Mouse (Mus musculus) neural tube, embryonic 13.5 days (tissue): Measurements from ENCODE around the gene Pygb. TPM values are rescaled to one million over a fixed set of nuclear protein-coding genes. Genes with fewer than 3 reads are reported as not detected.

Experiments
- polyA plus RNA-seq: library from polyadenylated mRNA; unstranded; fragments of >200 nt; fragmentation: Nextera tagmentation; extraction: Ambion mirVana; gene quantifications from 2 replicates; pipeline ENCODE4 v1.2.1, GENCODE M21; 2015

Gene Pygb
- polyA plus RNA-seq, 1 experiment from 2014 or later: 101 TPM

Other genes starting within 250 kb of the Pygb start
- gene Cst7, start 216.3 kb upstream of the Pygb start, polyA plus RNA-seq: 0.53 TPM in 1 of 2 replicates, not detected in the other
- gene Apmap, start 178.2 kb upstream of the Pygb start, polyA plus RNA-seq: 44.5 and 46.2 TPM in 2 replicates
- gene Acss1, start 118.2 kb upstream of the Pygb start, polyA plus RNA-seq: 17.7 and 18.4 TPM in 2 replicates
- gene Vsx1, start 97.4 kb upstream of the Pygb start, polyA plus RNA-seq: 0.13 and 0.15 TPM in 2 replicates
- gene Entpd6, start 37.7 kb upstream of the Pygb start, polyA plus RNA-seq: 41.2 and 47.0 TPM in 2 replicates
- gene Abhd12, start 118.0 kb downstream of the Pygb start, polyA plus RNA-seq: 108 and 109 TPM in 2 replicates
- 18.5 and 21.4 TPM in 2 replicates for gene Gins1, start 118.7 kb downstream of the Pygb start, polyA plus RNA-seq